Comparison of ENCODE assay signal across 10 mouse cellular contexts in the genomic region with DNA sequence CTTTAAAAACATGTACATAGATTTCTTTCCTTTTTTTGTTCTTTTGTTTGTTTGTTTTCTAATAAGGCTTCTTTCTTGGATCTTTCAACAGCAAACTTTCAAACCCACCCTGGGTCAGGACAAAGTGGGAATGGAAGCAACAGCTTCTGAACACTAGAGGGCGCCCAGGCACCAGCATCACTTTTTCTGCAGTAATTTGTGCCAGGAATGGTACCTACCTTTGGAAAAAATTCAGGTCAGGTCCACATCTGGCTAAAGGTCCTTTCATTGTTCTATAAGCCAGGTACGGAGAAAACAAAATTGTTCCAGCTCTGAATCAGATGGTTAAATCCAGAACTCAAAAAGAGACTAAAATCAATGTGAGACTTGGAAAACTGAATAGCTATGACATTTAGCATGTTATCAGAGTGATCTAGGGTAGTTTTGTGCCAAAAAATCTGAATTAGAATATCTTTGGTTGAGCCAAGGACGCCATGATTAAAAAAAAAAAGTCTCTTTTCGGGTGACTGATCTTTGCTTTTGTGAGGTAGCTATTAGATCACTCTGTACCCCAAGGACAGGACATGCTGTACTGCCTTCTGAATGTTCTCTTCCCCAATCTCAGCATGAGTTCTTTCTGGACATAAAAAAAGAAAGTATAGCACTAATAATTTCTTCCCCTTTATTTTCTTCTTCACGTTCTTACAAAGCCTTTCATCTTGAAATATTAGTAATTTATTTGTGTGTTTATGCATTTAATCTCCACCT. TPM values are rescaled to one million over a fixed set of nuclear protein-coding genes. Genes with fewer than 3 reads are reported as not detected.
DNase-seq lines count a peak whose midpoint lies in the region; ATAC-seq and TF ChIP-seq lines count a peak whose summit lies in the region.
"Had no signal": no experiment of that assay in that cellular context is flagged by ENCODE, and none has a peak within 500 bp of the region (broad histone marks: within the 10 kb centered on the region; RNA-seq: fewer than 3 reads in every experiment).

No protein-coding gene starts in this region.

- 29% methylated on average over 5 of the region's 5 CpGs for WGBS in intestine, postnatal 0 days
- 35% methylated on average over 5 of the region's 5 CpGs for WGBS in intestine, embryonic 16.5 days
- 18% methylated on average over 5 of the region's 5 CpGs for WGBS in liver, embryonic 13.5 days (ENCODE audit: insufficient replicate concordance)

- H3K36me3 ChIP-seq in intestine, postnatal 0 days (ENCODE audit: control insufficient read depth, insufficient read depth) = no peaks in the 10 kb centered on the region
- H3K36me3 ChIP-seq in intestine, embryonic 16.5 days (ENCODE audit: control insufficient read depth, insufficient read depth, low read length) = no peaks in the 10 kb centered on the region
- H3K36me3 ChIP-seq in MEL (ENCODE audit: control insufficient read depth in 1 of 2, insufficient read depth in 2 of 2, low read length in 2 of 2) = peaks cover 0 to 56% of the 10 kb centered on the region in 2 experiments; a peak in 2 of 4 replicates
- H3K36me3 ChIP-seq in liver, embryonic 13.5 days = no peaks in the 10 kb centered on the region
- H3K36me3 ChIP-seq: embryonic facial prominence, embryonic 15.5 days had no signal

- no peak for TF ChIP-seq EP300 in MEL (IDR thresholded peaks at IDR 0.05; ENCODE audit: low read depth in 1 of 2, low read length in 2 of 2)

- no peak overlapping the region for H3K27ac ChIP-seq in intestine, postnatal 0 days (ENCODE audit: low read depth, low read length)
- H3K27ac ChIP-seq in intestine, embryonic 16.5 days (ENCODE audit: low read length) = no peak overlapping the region
- no peak overlapping the region for H3K27ac ChIP-seq in MEL (ENCODE audit: control insufficient read depth, low read depth, low read length)
- peak overlapping the region; percentile 10; the same call in 1 of the 2 replicates for H3K27ac ChIP-seq in liver, embryonic 13.5 days
- H3K27ac ChIP-seq: embryonic facial prominence, embryonic 15.5 days had no signal

- no peak overlapping the region for H3K4me2 ChIP-seq in intestine, postnatal 0 days (replicated peaks; ENCODE audit: low read depth)
- H3K4me2 ChIP-seq in intestine, embryonic 16.5 days (ENCODE audit: low read depth, low read length) = no peak overlapping the region
- no peak overlapping the region for H3K4me2 ChIP-seq in liver, embryonic 13.5 days
- H3K4me2 ChIP-seq: embryonic facial prominence, embryonic 15.5 days had no signal

- H3K9ac ChIP-seq in intestine, postnatal 0 days (ENCODE audit: low read depth, low read length) = no peak overlapping the region
- H3K9ac ChIP-seq in intestine, embryonic 16.5 days (ENCODE audit: low read depth, low read length) = no peak overlapping the region
- no peak overlapping the region for H3K9ac ChIP-seq in MEL (ENCODE audit: control insufficient read depth, low read depth, low read length, poor library complexity, severe bottlenecking)
- H3K9ac ChIP-seq in liver, embryonic 13.5 days = no peak overlapping the region
- H3K9ac ChIP-seq: embryonic facial prominence, embryonic 15.5 days had no signal

- H3K9me3 ChIP-seq in intestine, postnatal 0 days (ENCODE audit: control insufficient read depth) = no peaks in the 10 kb centered on the region
- no peaks in the 10 kb centered on the region for H3K9me3 ChIP-seq in intestine, embryonic 16.5 days (ENCODE audit: control insufficient read depth, low read length)
- no peaks in the 10 kb centered on the region for H3K9me3 ChIP-seq in MEL (replicated peaks; ENCODE audit: insufficient read depth, low read length)
- H3K9me3 ChIP-seq in liver, embryonic 13.5 days (replicated peaks) = no peaks in the 10 kb centered on the region
- H3K9me3 ChIP-seq: embryonic facial prominence, embryonic 15.5 days had no signal

- no peak for TF ChIP-seq POLR2A in MEL (IDR thresholded peaks at IDR 0.05; ENCODE audit: control insufficient read depth in 1 of 2, insufficient read depth in 1 of 2, low read depth in 1 of 2, low read length in 2 of 2, poor library complexity in 1 of 2)

- no peak overlapping the region for H3K4me3 ChIP-seq in intestine, postnatal 0 days (ENCODE audit: low read depth, low read length)
- no peak overlapping the region for H3K4me3 ChIP-seq in intestine, embryonic 16.5 days (ENCODE audit: low read length)
- H3K4me3 ChIP-seq in MEL (ENCODE audit: control insufficient read depth in 1 of 2, insufficient read depth in 1 of 2, low read depth in 2 of 2, low read length in 2 of 2) = no peak overlapping the region
- no peak overlapping the region for H3K4me3 ChIP-seq in liver, embryonic 13.5 days (replicated peaks)
- H3K4me3 ChIP-seq: embryonic facial prominence, embryonic 15.5 days had no signal

- ATAC-seq in intestine, postnatal 0 days = no peak
- no peak for ATAC-seq in intestine, embryonic 16.5 days
- peak; percentile 66 for ATAC-seq in common myeloid progenitor, adult 5-6 weeks (replicated peaks; ENCODE audit: low read depth, poor library complexity, severe bottlenecking)
- ATAC-seq in liver, embryonic 13.5 days (ENCODE audit: low read depth) = no peak

- DNase-seq in A20 (ENCODE audit: low read depth, low spot score) (peak; percentile 36), MEL (ENCODE audit: low read depth, low spot score) (peak; percentile 59)
- DNase-seq in liver, embryonic 13.5 days = no peak
- DNase-seq in yolk sac, embryonic 10.5 days (ENCODE audit: low spot score) = no peak
- no peak for DNase-seq in ovary, adult 18-20 months (ENCODE audit: low spot score)

- TF ChIP-seq RAD21 in MEL (IDR thresholded peaks at IDR 0.05; ENCODE audit: low read depth, low read length) = peak; percentile 78

- no peaks in the 10 kb centered on the region for H3K79me2 ChIP-seq in MEL (ENCODE audit: control insufficient read depth, insufficient read depth, low read length, poor library complexity)

- H3K4me1 ChIP-seq in intestine, postnatal 0 days (replicated peaks; ENCODE audit: control insufficient read depth, insufficient read depth, low read length) = no peaks in the 10 kb centered on the region
- no peaks in the 10 kb centered on the region for H3K4me1 ChIP-seq in intestine, embryonic 16.5 days (ENCODE audit: control insufficient read depth, insufficient read depth, low read length)
- peaks cover 51 to 53% of the 10 kb centered on the region in 2 experiments for H3K4me1 ChIP-seq in MEL (ENCODE audit: control insufficient read depth in 1 of 2, insufficient read depth in 2 of 2, low read length in 2 of 2)
- H3K4me1 ChIP-seq in liver, embryonic 13.5 days (replicated peaks) = peaks cover 46% of the 10 kb centered on the region
- H3K4me1 ChIP-seq: embryonic facial prominence, embryonic 15.5 days had no signal

- TF ChIP-seq CTCF in intestine, postnatal 0 days (IDR thresholded peaks at IDR 0.05; ENCODE audit: low read depth) = peak; percentile 75
- peak; percentile 60 to 85 (median 75) for TF ChIP-seq CTCF in MEL (IDR thresholded peaks at IDR 0.05 in 2 of 3, conservative IDR thresholded peaks at IDR 0.05 in 1 of 3; ENCODE audit: control insufficient read depth in 1 of 3, insufficient read depth in 1 of 3, low read depth in 2 of 3, low read length in 3 of 3, poor library complexity in 1 of 3, severe bottlenecking in 1 of 3)

- H3K27me3 ChIP-seq in intestine, postnatal 0 days (replicated peaks; ENCODE audit: control insufficient read depth, insufficient read depth, low read length) = no peaks in the 10 kb centered on the region
- no peaks in the 10 kb centered on the region for H3K27me3 ChIP-seq in intestine, embryonic 16.5 days (replicated peaks; ENCODE audit: control insufficient read depth, insufficient read depth, low read length)
- H3K27me3 ChIP-seq in MEL (ENCODE audit: control insufficient read depth in 1 of 2, insufficient read depth in 2 of 2, low read length in 2 of 2) = no peaks in the 10 kb centered on the region
- H3K27me3 ChIP-seq in liver, embryonic 13.5 days = no peaks in the 10 kb centered on the region
- H3K27me3 ChIP-seq: embryonic facial prominence, embryonic 15.5 days had no signal

RNA-seq across cellular contexts. Expression of gene Ackr1, which starts 9.5 kb away (rescaled TPM):
- polyA plus RNA-seq in intestine, postnatal 0 days (2015; fragmentation: Nextera tagmentation; extraction: Ambion mirVana) = 0.66 and 1.5 TPM in 2 replicates
- polyA plus RNA-seq in intestine, embryonic 16.5 days (2015; fragmentation: Nextera tagmentation; extraction: Ambion mirVana) = 1.4 and 2.3 TPM in 2 replicates
- 0.19 and 0.20 TPM in 2 replicates for total RNA-seq in MEL (2012; rRNA removed)
- polyA plus RNA-seq in MEL (2012; ENCODE audit: insufficient read depth in 1 of 2, insufficient read length in 2 of 2, low read depth in 1 of 2, low replicate concordance in 2 of 2, missing spikeins in 1 of 2) = under 1 TPM in 1 of 2 experiments, not detected in 1; 0.42 TPM
- 0.37 TPM in 1 of 2 replicates, not detected in the other for total RNA-seq in common myeloid progenitor, adult 5-6 weeks (2017)
- polyA plus RNA-seq in liver, embryonic 13.5 days (2015; fragmentation: Nextera tagmentation; extraction: Ambion mirVana) = 61.5 and 68.9 TPM in 2 replicates

RNA-seq across cellular contexts. Expression of gene Aim2, which starts 26.7 kb away (rescaled TPM):
- 2.0 and 3.1 TPM in 2 replicates for polyA plus RNA-seq in intestine, postnatal 0 days (2015; fragmentation: Nextera tagmentation; extraction: Ambion mirVana)
- polyA plus RNA-seq in intestine, embryonic 16.5 days (2015; fragmentation: Nextera tagmentation; extraction: Ambion mirVana) = 3.9 and 5.3 TPM in 2 replicates
- 2.3 TPM in 2 replicates for total RNA-seq in MEL (2012; rRNA removed)
- 1 to 10 TPM in 1 of 2 experiments, not detected in 1; 9.1 TPM for polyA plus RNA-seq in MEL (2012; ENCODE audit: insufficient read depth in 1 of 2, insufficient read length in 2 of 2, low read depth in 1 of 2, low replicate concordance in 2 of 2, missing spikeins in 1 of 2)
- 58.6 and 72.0 TPM in 2 replicates for total RNA-seq in common myeloid progenitor, adult 5-6 weeks (2017)
- polyA plus RNA-seq in liver, embryonic 13.5 days (2015; fragmentation: Nextera tagmentation; extraction: Ambion mirVana) = 4.3 and 5.1 TPM in 2 replicates

RNA-seq across cellular contexts. Expression of gene Cadm3, which starts 43.5 kb away (rescaled TPM):
- polyA plus RNA-seq in intestine, postnatal 0 days (2015; fragmentation: Nextera tagmentation; extraction: Ambion mirVana) = 0.85 and 1.2 TPM in 2 replicates
- polyA plus RNA-seq in intestine, embryonic 16.5 days (2015; fragmentation: Nextera tagmentation; extraction: Ambion mirVana) = 1.8 and 2.0 TPM in 2 replicates
- total RNA-seq in MEL (2012; rRNA removed) = 0.19 and 0.20 TPM in 2 replicates
- polyA plus RNA-seq in MEL (2012; ENCODE audit: insufficient read depth in 1 of 2, insufficient read length in 2 of 2, low read depth in 1 of 2, low replicate concordance in 2 of 2, missing spikeins in 1 of 2) = under 1 TPM in 1 of 2 experiments, not detected in 1; 0.03 TPM
- total RNA-seq in common myeloid progenitor, adult 5-6 weeks (2017) = 0.05 TPM in 1 of 2 replicates, not detected in the other
- polyA plus RNA-seq in liver, embryonic 13.5 days (2015; fragmentation: Nextera tagmentation; extraction: Ambion mirVana) = 1.1 and 1.5 TPM in 2 replicates

RNA-seq across cellular contexts. Expression of gene Mptx2, which starts 46.4 kb away (rescaled TPM):
- 2.2 and 3.0 TPM in 2 replicates for polyA plus RNA-seq in intestine, postnatal 0 days (2015; fragmentation: Nextera tagmentation; extraction: Ambion mirVana)
- not detected in 2 replicates for polyA plus RNA-seq in intestine, embryonic 16.5 days (2015; fragmentation: Nextera tagmentation; extraction: Ambion mirVana)
- total RNA-seq in MEL (2012; rRNA removed) = not detected in 2 replicates
- not detected for polyA plus RNA-seq in MEL (2012; ENCODE audit: insufficient read depth in 1 of 2, insufficient read length in 2 of 2, low read depth in 1 of 2, low replicate concordance in 2 of 2, missing spikeins in 1 of 2)
- not detected in 2 replicates for total RNA-seq in common myeloid progenitor, adult 5-6 weeks (2017)
- polyA plus RNA-seq in liver, embryonic 13.5 days (2015; fragmentation: Nextera tagmentation; extraction: Ambion mirVana) = not detected in 2 replicates
- total RNA-seq: left cerebral cortex, postnatal 25 days had no signal
- polyA plus RNA-seq: embryonic facial prominence, embryonic 15.5 days had no signal

RNA-seq across cellular contexts. Expression of gene Olfr418, which starts 58.2 kb away (rescaled TPM):
- polyA plus RNA-seq in intestine, postnatal 0 days (2015; fragmentation: Nextera tagmentation; extraction: Ambion mirVana) = not detected in 2 replicates
- polyA plus RNA-seq in intestine, embryonic 16.5 days (2015; fragmentation: Nextera tagmentation; extraction: Ambion mirVana) = not detected in 2 replicates
- total RNA-seq in MEL (2012; rRNA removed) = not detected in 2 replicates
- polyA plus RNA-seq in MEL (2012; ENCODE audit: insufficient read depth in 1 of 2, insufficient read length in 2 of 2, low read depth in 1 of 2, low replicate concordance in 2 of 2, missing spikeins in 1 of 2) = not detected
- total RNA-seq in common myeloid progenitor, adult 5-6 weeks (2017) = not detected in 2 replicates
- polyA plus RNA-seq in liver, embryonic 13.5 days (2015; fragmentation: Nextera tagmentation; extraction: Ambion mirVana) = not detected in 2 replicates
- total RNA-seq: left cerebral cortex, postnatal 25 days had no signal

Comparison
In these comparisons a context has a peak if more than half of its experiments do, and no peak if none do; other contexts are left out.
1. DNase-seq: peak in A20 (single experiment) and MEL (single experiment); none in liver, embryonic 13.5 days (single experiment), yolk sac, embryonic 10.5 days (single experiment) and ovary, adult 18-20 months (single experiment).
2. RNA of gene Ackr1, which starts 9.5 kb away (polyA plus RNA-seq): 61.5 to 68.9 TPM in liver, embryonic 13.5 days; 1.4 to 2.3 TPM in intestine, embryonic 16.5 days, 0.66 to 1.5 TPM in intestine, postnatal 0 days and 0.42 TPM in MEL; every median in the first group is over 10 times any median in the second.